Mouse (Mus musculus) midbrain, embryonic 16.5 days (tissue): ENCODE measurements around the gene Wrnip1. TPM values are rescaled to one million over a fixed set of nuclear protein-coding genes. Genes with fewer than 3 reads are reported as not detected.

Experiments used
- ATAC-seq: fragments of 200-750 bp; cut with Nextera tagmentation; 2 replicates; pipeline ENCODE4 v1.8.0; 2017; ENCODE audit warnings: moderate TSS enrichment
- H3K27ac ChIP-seq: fragments of 300-500 bp; sonication (generic); 2 replicates; pipeline ENCODE4 v1.5.1; 2014; ENCODE audit warnings: mild to moderate bottlenecking, low read length, mixed read lengths
- H3K27me3 ChIP-seq: fragments of 300-500 bp; sonication (generic); 2 replicates; pipeline ENCODE4 v1.6.1; 2014; ENCODE audit warnings: low read depth, low read length, mixed read lengths; ENCODE audit not compliant: control insufficient read depth, insufficient read depth
- H3K36me3 ChIP-seq: fragments of 300-500 bp; sonication (generic); 2 replicates; pipeline ENCODE4 v1.6.1; 2014; ENCODE audit warnings: mild to moderate bottlenecking, low read length, moderate library complexity, mixed read lengths; ENCODE audit not compliant: control insufficient read depth, insufficient read depth
- H3K4me1 ChIP-seq: fragments of 300-500 bp; sonication (generic); 2 replicates; pipeline ENCODE4 v1.6.1; 2014; ENCODE audit warnings: mild to moderate bottlenecking, low read length, mixed read lengths; ENCODE audit not compliant: control insufficient read depth, insufficient read depth
- H3K4me2 ChIP-seq: fragments of 300-500 bp; sonication (generic); 2 replicates; pipeline ENCODE4 v1.6.1; 2014; ENCODE audit warnings: mild to moderate bottlenecking, low read length, mixed read lengths
- H3K4me3 ChIP-seq: fragments of 300-500 bp; sonication (generic); 2 replicates; pipeline ENCODE4 v1.5.1; 2014; ENCODE audit warnings: low read depth, mild to moderate bottlenecking, low read length, moderate library complexity, mixed read lengths
- H3K9ac ChIP-seq: fragments of 300-500 bp; sonication (generic); 2 replicates; pipeline ENCODE4 v1.6.1; 2014; ENCODE audit warnings: low read depth, low read length, mixed read lengths
- H3K9me3 ChIP-seq: fragments of 300-500 bp; sonication (generic); replicated peaks from 2 replicates; pipeline ENCODE4 v1.6.1; 2014; ENCODE audit warnings: mild to moderate bottlenecking, low read length, mixed read lengths; ENCODE audit not compliant: control insufficient read depth, poor library complexity, severe bottlenecking
- WGBS: fragments of 180-500 bp; shearing (Covaris S2); extraction: QIAGEN DNeasy Blood & Tissue Kit; methylation state at CpG from one replicate; pipeline ENCODE4 v1.1.7; 2014; 5-methylcytosine and 5-hydroxymethylcytosine counted together
- polyA plus RNA-seq: library from polyadenylated mRNA; unstranded; fragments of >200 nt; fragmentation: Nextera tagmentation; extraction: Ambion mirVana; gene quantifications from 2 replicates; pipeline ENCODE4 v1.2.1, GENCODE M21; 2015

Wrnip1 gene
- polyA plus RNA-seq, 1 experiment from 2014 or later, result 32.5 TPM

GRCm38 (mm10) chr13:32833237-32833636, 31.4 kb downstream of the Wrnip1 start:
- Histone ChIP-seq H3K27ac (no peak overlapping the region), H3K4me2 (no peak overlapping the region), H3K9ac (no peak overlapping the region), H3K9me3 (no peaks in the 10 kb centered on the region), H3K27me3 (no peaks in the 10 kb centered on the region), H3K4me3 (no peak overlapping the region), H3K4me1 (no peaks in the 10 kb centered on the region), H3K36me3 (no peaks in the 10 kb centered on the region)
- WGBS, result 76% methylated on average over 6 of the region's 6 CpGs
- no peak for ATAC-seq

GRCm38 (mm10) chr13:32834513-32834912, 32.7 kb downstream of the Wrnip1 start:
- Histone ChIP-seq H3K27me3 (no peaks in the 10 kb centered on the region), H3K27ac (no peak overlapping the region), H3K4me2 (no peak overlapping the region), H3K9me3 (no peaks in the 10 kb centered on the region), H3K9ac (no peak overlapping the region), H3K4me1 (no peaks in the 10 kb centered on the region), H3K36me3 (no peaks in the 10 kb centered on the region), H3K4me3 (no peak overlapping the region)
- no peak for ATAC-seq
- WGBS, result 97% methylated on average over 5 of the region's 5 CpGs

GRCm38 (mm10) chr13:32839314-32839713, 37.5 kb downstream of the Wrnip1 start:
- ATAC-seq, result no peak
- Histone ChIP-seq H3K4me3 (no peak overlapping the region), H3K27me3 (no peaks in the 10 kb centered on the region)

GRCm38 (mm10) chr13:32841349-32841748, 39.5 kb downstream of the Wrnip1 start:
- no peak overlapping the region for H3K4me2 ChIP-seq
- 91% methylated on average over 3 of the region's 3 CpGs for WGBS
- no peak for ATAC-seq
- H3K4me3 ChIP-seq, result no peak overlapping the region
- no peak overlapping the region for H3K9ac ChIP-seq
- no peak overlapping the region for H3K27ac ChIP-seq
- no peaks in the 10 kb centered on the region for H3K4me1 ChIP-seq
- no peaks in the 10 kb centered on the region for H3K27me3 ChIP-seq
- no peaks in the 10 kb centered on the region for H3K9me3 ChIP-seq
- no peaks in the 10 kb centered on the region for H3K36me3 ChIP-seq

More at GRCm38 (mm10) chr13:32839314-32839713, 37.5 kb downstream of the Wrnip1 start:
- Histone ChIP-seq H3K27ac (no peak overlapping the region), H3K9ac (no peak overlapping the region), H3K9me3 (no peaks in the 10 kb centered on the region), H3K36me3 (no peaks in the 10 kb centered on the region), H3K4me2 (no peak overlapping the region), H3K4me1 (no peaks in the 10 kb centered on the region)
- WGBS, result 48% methylated on average over 1 of the region's 1 CpGs

GRCm38 (mm10) chr13:32846221-32846620, 44.4 kb downstream of the Wrnip1 start:
- H3K4me2 ChIP-seq, result no peak overlapping the region
- H3K36me3 ChIP-seq, result no peaks in the 10 kb centered on the region
- no peak overlapping the region for H3K4me3 ChIP-seq
- no peak for ATAC-seq
- no peak overlapping the region for H3K9ac ChIP-seq
- H3K9me3 ChIP-seq, result no peaks in the 10 kb centered on the region
- peaks cover 3% of the 10 kb centered on the region; the same call in 1 of the 2 replicates for H3K27me3 ChIP-seq
- H3K4me1 ChIP-seq, result no peaks in the 10 kb centered on the region
- H3K27ac ChIP-seq, result no peak overlapping the region

GRCm38 (mm10) chr13:32849092-32849491, 47.3 kb downstream of the Wrnip1 start:
- H3K4me2 ChIP-seq, result no peak overlapping the region
- ATAC-seq, result no peak
- 77% methylated on average over 4 of the region's 4 CpGs for WGBS

GRCm38 (mm10) chr13:32849531-32850123, 47.8 kb downstream of the Wrnip1 start:
- no peaks in the 10 kb centered on the region for H3K36me3 ChIP-seq
- H3K9me3 ChIP-seq, result no peaks in the 10 kb centered on the region
- no peaks in the 10 kb centered on the region for H3K4me1 ChIP-seq
- no peak overlapping the region for H3K4me2 ChIP-seq
- H3K27me3 ChIP-seq, result peaks cover 3% of the 10 kb centered on the region
- no peak overlapping the region for H3K4me3 ChIP-seq
- H3K9ac ChIP-seq, result no peak overlapping the region
- no peak for ATAC-seq
- no peak overlapping the region for H3K27ac ChIP-seq

More at GRCm38 (mm10) chr13:32849092-32849491, 47.3 kb downstream of the Wrnip1 start:
- H3K36me3 ChIP-seq, result no peaks in the 10 kb centered on the region
- no peaks in the 10 kb centered on the region for H3K4me1 ChIP-seq
- no peak overlapping the region for H3K9ac ChIP-seq
- no peaks in the 10 kb centered on the region for H3K9me3 ChIP-seq
- H3K27me3 ChIP-seq, result peaks cover 3% of the 10 kb centered on the region
- no peak overlapping the region for H3K27ac ChIP-seq
- no peak overlapping the region for H3K4me3 ChIP-seq

GRCm38 (mm10) chr13:32850156-32850555, 48.3 kb downstream of the Wrnip1 start:
- Histone ChIP-seq H3K27ac (no peak overlapping the region), H3K36me3 (no peaks in the 10 kb centered on the region), H3K9ac (no peak overlapping the region), H3K27me3 (peaks cover 3% of the 10 kb centered on the region), H3K4me1 (no peaks in the 10 kb centered on the region), H3K9me3 (no peaks in the 10 kb centered on the region), H3K4me2 (no peak overlapping the region), H3K4me3 (no peak overlapping the region)
- WGBS, result 86% methylated on average over 1 of the region's 1 CpGs
- ATAC-seq, result no peak

- Histone ChIP-seq H3K4me3 (no peak within 1 kb of the TSS), H3K4me2 (no peak within 1 kb of the TSS), H3K36me3 (no peaks in the 10 kb centered on the region), H3K9me3 (no peaks in the 10 kb centered on the region), H3K27ac (no peak within 1 kb of the TSS), H3K9ac (no peak within 1 kb of the TSS), H3K4me1 (no peaks in the 10 kb centered on the region), H3K27me3 (peaks cover 3% of the 10 kb centered on the region)
- 71% methylated on average over 10 of the region's 10 CpGs for WGBS
- ATAC-seq, result no peak
Measured at GRCm38 (mm10) chr13:32850668-32851404, 49.0 kb downstream of the Wrnip1 start, which contains the start of gene Serpinb1a. Gene Serpinb1a (minus strand): TSS chr13:32851185.
